Mouse (Mus musculus): Measurements from ENCODE around the gene Ctdsp1.

The Ctdsp1 gene

DNA sequence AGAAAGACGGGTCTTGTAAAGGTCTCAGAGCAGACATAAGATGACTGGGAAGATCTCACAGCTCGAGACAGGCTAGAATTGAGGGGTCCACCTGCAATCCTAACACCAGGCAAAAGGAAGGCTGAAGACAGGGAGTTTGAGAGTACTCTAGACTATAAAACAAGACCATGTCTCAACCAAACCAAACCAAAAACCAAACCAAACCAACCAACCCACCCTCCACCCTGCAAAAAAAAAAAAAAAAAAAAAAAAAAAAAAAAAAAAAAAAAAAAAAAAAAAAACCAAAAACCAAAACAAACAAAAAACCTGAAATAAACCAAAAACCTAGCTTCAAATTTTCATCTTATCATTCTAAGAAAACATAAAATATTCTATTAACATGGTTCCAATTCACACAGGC is 53.2 kb downstream of the Ctdsp1 start:
- DNase-seq (ENCODE audit: low spot score in 2 of 2), result no peak
